Mouse (Mus musculus) layer of hippocampus, adult 9-11 months (tissue): ENCODE measurements at regions not wholly inside any gene's neighbourhood (a gene's known extent, or its start where the extent isn't known, plus 50 kb on each side); places are given as distances from the start of the nearest gene placed in this dataset.

Experiments used
- DNase-seq: peaks from one replicate; pipeline ENCODE4 v3.0.0; 2022

- DNase-seq, result no peak
Measured at GRCm38 (mm10) chr7:68686396-68687139, 62.5 kb downstream of the Arrdc4 start.

GRCm38 (mm10) chr7:68682929-68683643, 66.0 kb downstream of the Arrdc4 start:
- DNase-seq, result peak; percentile 35

DNA sequence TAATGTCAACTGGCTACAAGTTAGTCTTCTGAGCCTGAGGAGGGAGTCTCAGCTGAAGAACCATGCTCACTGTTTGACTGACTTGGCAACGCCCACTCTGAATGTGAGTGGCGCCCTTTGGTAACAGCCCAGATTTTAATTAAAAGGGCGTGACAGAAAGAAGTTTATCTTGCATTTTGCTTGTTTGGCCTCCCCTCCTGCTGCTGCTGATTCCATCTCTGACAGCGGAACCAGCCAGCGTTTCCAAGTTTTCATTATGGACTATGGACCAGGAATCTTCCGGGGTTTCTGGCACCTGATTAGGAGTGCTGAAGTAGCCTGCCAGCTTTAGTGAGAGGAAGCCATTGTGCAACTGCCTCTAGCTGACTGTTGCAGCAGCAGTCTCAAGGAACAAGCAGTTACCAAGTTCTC, 66.7 kb downstream of the Arrdc4 start:
- DNase-seq, result peak; percentile 31

DNA sequence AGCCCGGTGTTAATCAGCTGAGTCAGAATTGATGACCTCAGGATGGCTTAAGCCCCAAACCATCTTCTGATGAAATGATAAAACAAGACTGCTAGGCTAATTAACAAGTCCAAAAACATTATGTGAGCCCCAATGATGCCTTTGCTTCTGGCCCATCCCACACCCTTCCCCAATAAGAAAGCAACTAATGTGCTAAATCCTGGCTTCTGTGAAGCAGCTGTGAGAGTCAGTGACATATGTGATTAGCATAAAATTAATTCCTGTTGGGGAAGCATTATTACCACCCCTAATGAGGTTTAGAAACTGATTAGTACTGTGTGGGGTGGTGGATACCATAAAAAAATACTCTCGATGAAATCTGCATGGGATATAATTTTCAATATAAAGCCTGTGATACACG, 69.3 kb downstream of the Arrdc4 start:
- no peak for DNase-seq

- peak; percentile 46 for DNase-seq
Measured at GRCm38 (mm10) chr7:68667790-68668732, 81.0 kb downstream of the Arrdc4 start.

DNA sequence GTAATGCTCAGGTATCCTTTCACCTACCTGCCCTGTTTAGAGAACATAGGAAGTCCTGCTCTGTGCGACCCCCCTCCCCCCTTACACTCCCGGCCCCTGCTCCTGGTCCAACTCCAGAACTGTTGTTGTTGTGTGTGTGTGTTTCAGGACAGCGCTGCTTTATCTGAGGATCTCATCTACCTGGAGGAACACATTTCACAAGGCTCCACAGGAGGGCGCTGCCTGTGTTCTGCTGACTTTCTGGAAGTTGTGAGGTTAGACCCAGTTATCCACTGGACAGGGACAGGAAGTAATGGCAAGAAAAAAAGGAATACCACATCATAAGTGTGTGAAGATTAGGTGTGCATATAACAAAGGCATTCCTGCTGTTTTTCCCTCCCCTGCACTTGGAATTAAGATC, 81.8 kb downstream of the Arrdc4 start:
- no peak for DNase-seq

DNA sequence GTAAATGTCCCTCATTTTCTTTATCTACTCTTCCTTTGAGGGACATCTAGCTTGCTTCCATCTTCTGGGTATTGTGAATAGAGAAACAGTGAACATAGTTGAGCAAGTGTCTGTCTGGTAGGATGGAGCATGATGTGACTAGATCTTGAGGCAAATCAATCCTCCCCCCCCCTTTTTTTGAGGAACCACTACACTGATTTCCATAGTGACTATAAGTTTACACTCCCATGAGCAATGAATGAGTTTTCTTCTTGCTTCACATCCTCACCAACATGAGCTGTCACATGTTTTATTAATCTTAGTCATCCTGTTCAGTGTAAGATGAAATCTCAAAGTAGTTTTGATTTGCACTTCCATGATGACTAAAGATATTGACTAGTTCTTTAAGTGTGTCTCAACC, 92.7 kb downstream of the Arrdc4 start:
- DNase-seq, result no peak

- no peak for DNase-seq
Measured at GRCm38 (mm10) chr7:68653534-68653933, 95.5 kb downstream of the Arrdc4 start.

- DNase-seq, result no peak
Measured at GRCm38 (mm10) chr7:68651418-68651817, 97.6 kb downstream of the Arrdc4 start.

GRCm38 (mm10) chr7:68637556-68638215, 111.4 kb downstream of the Arrdc4 start:
- no peak for DNase-seq

GRCm38 (mm10) chr7:68621080-68621479, 128.0 kb downstream of the Arrdc4 start:
- DNase-seq, result no peak

DNA sequence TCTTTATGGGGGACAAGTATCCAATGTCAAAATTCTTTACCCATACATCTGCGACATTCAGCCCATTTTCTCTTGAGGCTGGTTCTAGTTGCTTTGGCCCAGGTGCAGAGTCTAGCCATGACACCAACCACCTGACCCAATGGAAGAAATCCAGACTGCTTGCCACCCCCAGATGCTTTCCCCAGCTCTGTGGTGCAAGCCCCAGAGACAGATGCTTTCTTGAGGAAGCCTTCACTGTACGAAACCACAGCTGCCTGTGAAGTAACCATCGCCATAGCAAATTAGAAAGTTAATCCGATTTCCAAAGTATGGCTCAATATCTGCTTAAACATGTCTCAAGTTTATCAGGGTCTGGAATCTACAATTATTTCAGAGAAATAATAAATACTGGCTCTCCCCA, 138.5 kb downstream of the Arrdc4 start:
- DNase-seq, result no peak

- no peak for DNase-seq
Measured at GRCm38 (mm10) chr7:68607170-68607569, 141.9 kb downstream of the Arrdc4 start.

GRCm38 (mm10) chr7:68606278-68606677, 142.8 kb downstream of the Arrdc4 start:
- no peak for DNase-seq

DNA sequence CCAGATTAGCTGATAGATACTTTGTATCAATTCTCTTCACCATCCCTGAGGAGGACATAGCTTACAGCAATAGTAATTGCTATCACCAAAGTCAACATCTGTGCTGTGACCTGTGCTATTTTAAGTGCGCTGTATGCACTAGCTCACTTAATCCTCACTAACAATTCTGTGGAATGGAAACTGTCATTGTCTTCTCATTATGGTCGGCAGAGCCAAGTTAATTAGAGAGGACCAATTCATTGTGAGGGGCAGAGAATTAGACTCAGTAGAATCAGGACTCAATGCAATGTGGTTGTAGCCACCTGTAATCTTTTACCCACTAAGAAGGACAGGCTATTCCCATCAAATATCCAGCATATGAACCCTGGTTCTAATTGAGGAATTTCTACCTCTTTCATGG, 145.3 kb downstream of the Arrdc4 start:
- no peak for DNase-seq

DNA sequence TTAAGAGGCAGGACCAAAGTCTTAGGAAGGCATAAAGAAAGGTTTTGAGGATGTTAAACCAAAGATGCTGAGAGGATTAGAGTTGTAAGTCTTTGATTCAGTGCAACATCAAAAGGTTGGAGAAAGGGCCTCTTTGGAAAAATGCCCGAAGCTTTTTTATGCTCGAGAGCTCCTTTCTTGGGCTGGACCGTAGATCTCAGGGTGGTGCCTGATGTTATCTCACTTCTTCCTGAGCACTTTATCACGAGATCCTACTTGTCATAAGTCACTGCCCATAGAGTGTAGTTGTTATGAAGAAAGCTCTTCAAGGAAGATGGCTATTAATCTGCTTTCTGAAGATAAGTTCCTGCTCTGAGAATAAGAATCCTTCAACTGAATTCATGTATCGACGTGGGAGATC, 147.0 kb downstream of the Arrdc4 start:
- no peak for DNase-seq

DNA sequence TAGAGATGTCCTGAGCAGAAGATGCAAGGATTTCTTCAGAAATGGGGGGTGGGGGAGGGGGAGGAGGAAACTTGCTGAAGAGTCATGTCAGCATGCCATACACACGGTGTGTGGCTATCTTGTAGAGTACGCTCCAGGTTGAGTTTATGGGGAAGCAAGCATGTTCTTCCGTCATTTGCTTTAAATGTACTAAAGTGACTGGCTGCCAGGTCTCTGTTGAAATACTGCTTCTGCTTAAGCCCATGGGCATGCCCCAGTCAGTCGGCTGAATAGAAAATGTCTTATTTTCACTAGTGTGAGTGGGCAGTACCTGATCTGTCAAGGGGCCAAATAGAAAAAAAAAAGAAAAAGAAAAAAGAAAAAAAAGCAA, 155.0 kb downstream of the Arrdc4 start:
- peak; percentile 23 for DNase-seq

- DNase-seq, result peak; percentile 16
Measured at GRCm38 (mm10) chr7:68593344-68594016, 155.6 kb downstream of the Arrdc4 start.

- DNase-seq, result no peak
Measured at GRCm38 (mm10) chr7:68582540-68583325, 166.3 kb downstream of the Arrdc4 start.

GRCm38 (mm10) chr7:68580650-68581049, 168.4 kb downstream of the Arrdc4 start:
- peak; percentile 19 for DNase-seq

- DNase-seq, result peak; percentile 74
Measured at GRCm38 (mm10) chr7:68579666-68580065, 169.4 kb downstream of the Arrdc4 start.
